Mouse (Mus musculus): ENCODE results near the gene Hacd2. TPM values are rescaled to one million over a fixed set of nuclear protein-coding genes. Genes with fewer than 3 reads are reported as not detected.

Gene Hacd2
- total RNA-seq, 2 experiments from 2014 or later, result 1.0 to 3.7 TPM

- no peak for DNase-seq
Observed at GRCm38 (mm10) chr16:35054432-35055193, 32.4 kb downstream of the Hacd2 start.

GRCm38 (mm10) chr16:35055194-35055506 is 32.9 kb downstream of the Hacd2 start:
- no peak for DNase-seq

- no peak for DNase-seq
Observed at GRCm38 (mm10) chr16:35055861-35056260, 33.6 kb downstream of the Hacd2 start.

GRCm38 (mm10) chr16:35056306-35056705 is 34.1 kb downstream of the Hacd2 start:
- DNase-seq, result no peak

GRCm38 (mm10) chr16:35056786-35057185 is 34.6 kb downstream of the Hacd2 start:
- no peak for DNase-seq

DNA sequence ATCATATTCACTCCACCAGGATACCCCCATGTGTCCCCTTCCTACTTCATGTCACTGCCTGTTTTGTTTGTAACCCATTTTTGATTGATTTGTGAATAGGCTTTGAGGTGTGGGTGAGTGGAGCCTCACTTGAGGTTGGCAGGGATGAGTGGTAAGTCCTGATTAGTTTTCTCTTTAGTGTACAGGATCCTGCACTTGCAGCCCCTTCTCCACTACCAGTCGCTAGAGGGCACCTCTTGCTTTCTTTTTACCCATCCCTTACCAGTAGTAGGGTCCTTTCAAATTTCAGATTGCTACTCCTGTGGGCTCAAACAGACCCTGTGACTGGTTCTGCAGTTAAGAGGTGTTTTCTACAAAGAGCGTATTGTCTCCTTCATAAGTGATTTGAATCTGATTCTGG is 38.8 kb downstream of the Hacd2 start:
- DNase-seq, result no peak

- DNase-seq, result no peak
Observed at GRCm38 (mm10) chr16:35065724-35066123, 43.5 kb downstream of the Hacd2 start.

DNA sequence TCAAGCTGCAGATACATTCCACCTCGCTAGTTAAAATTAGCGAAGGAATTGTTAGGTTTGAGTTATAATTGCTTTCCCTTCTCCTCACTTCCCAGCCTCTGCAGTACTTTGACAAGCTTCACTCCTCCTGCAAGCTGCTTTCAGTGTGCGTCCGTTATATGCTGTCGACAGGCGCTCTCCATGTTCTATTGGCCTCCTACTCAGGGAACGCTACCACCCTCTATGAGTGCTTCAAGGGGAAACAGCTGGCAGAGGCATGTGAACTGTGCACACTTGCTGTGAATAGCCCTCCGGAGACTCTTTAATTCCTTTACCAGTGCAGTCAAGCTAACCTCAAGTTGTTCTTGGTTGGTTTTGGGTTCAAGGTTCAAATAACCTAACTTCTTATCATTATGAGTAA is 44.9 kb downstream of the Hacd2 start:
- no peak for DNase-seq

- no peak for DNase-seq
Observed at GRCm38 (mm10) chr16:35067631-35068030, 45.4 kb downstream of the Hacd2 start.

DNA sequence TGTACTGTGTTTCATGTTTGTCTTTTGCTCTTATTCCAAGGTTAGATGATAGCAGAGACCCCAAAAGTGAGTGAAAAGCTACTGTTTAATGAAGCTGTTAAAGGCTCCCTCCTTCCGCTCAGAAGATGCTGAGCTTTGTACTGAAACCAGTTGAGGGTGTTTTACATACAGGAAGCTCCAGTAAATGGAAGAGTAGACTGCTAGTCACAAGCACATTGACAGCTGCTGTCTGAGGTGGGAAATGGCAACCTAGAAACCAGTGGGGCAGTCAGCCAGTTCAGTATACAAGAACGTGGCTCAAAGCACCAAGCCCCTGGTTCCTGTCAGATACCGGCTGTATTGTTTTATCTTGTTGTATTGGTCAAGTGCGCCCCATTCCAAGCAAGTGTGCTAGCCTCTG is 46.7 kb downstream of the Hacd2 start:
- no peak for DNase-seq

GRCm38 (mm10) chr16:35074436-35074835 is 52.2 kb downstream of the Hacd2 start:
- no peak for DNase-seq

DNA sequence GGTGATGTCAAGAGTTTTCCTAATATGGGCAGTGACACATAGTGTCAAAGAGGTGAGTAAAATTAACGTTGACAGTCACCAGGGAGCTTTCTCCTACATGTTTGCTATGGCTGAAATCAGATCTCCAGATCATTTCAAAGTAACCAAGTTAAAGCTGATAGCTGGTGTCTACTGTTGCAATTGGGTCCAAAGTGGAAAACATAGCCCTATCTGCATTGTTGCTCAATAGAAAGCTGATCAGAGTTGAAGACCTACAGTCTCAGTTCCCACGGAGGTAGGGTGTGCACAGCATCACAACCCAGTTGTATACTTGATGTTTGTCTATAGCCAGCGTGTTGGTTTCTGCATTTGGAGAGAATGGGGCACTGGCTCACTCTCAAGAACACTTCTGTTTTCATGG is 53.4 kb downstream of the Hacd2 start:
- DNase-seq, result no peak

DNA sequence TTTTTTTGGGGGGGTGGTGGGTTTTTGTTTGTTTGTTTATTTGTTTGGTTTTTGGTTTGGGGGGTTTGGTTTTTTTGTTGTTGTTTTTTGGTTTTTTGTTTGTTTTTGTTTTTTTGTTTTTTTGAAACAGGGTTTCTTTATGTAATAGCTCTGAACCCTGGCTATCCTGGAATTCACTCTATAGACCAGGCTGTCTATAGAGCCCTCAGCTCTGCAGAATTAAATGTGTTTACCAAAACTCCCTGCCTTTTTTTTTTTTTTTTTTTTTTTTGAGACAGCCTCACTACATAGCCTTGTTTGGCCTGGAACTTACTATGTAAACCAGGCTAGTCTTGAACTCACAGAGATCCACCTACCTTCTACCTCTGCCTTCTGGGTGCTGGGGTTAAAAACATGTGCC is 71.3 kb downstream of the Hacd2 start:
- no peak for DNase-seq

DNA sequence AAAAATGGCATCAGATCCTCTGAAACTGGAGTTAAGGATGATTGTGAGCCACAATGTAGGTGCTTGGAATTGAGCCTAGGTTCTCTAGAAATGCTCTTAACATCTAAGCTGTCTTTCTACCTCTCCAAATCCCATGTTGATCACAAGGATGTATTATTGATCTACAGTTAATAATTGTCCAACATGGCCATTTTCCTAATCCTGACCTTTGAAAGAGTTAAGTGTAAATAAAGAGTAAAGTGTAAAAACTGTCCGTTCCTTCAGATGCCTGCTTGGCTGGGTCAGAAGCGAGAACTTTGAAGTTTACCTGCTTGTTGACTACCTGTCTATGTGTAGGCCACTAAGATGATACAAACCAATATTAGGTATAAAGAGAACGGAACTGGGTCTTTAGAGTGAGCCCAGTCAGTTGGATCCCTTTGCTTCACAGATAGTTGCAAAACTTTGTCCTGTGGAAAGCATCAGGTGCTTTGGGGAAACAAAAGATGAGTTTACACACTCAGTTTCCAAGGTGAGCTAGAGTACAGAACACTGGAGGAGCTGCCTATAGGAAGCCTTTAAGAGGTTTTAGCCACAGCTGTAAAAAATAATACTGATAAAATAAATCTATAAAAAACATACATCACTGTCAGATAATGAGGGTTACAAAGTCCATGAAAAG is 75.8 kb downstream of the Hacd2 start:
- no peak for DNase-seq

- no peak for DNase-seq
Observed at GRCm38 (mm10) chr16:35101751-35102420, 79.7 kb downstream of the Hacd2 start.

GRCm38 (mm10) chr16:35102866-35103620 is 80.8 kb downstream of the Hacd2 start:
- no peak for DNase-seq

DNA sequence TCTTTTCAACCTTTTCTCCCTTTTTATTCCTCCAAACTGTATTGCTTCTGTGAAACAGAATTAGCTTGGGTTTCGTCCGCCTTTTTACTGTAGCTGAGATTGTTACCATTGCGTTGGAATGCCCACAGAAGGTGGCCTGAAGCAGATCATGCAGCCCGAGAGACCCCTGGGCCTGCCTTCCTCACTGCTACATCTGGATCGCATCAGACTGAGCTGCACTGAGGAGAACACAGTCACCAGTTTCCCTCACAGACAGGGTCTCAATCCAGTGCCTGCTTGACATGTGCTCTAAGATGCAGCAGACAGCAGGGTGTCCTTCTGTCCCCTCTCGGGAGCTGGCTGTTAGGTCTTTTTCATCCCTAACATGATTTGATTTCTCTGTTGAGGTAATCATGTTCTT is 85.8 kb downstream of the Hacd2 start:
- no peak for DNase-seq

GRCm38 (mm10) chr16:35109156-35109555 is 86.9 kb downstream of the Hacd2 start:
- DNase-seq, result no peak

- DNase-seq, result no peak
Observed at GRCm38 (mm10) chr16:35109656-35110291, 87.5 kb downstream of the Hacd2 start.

DNA sequence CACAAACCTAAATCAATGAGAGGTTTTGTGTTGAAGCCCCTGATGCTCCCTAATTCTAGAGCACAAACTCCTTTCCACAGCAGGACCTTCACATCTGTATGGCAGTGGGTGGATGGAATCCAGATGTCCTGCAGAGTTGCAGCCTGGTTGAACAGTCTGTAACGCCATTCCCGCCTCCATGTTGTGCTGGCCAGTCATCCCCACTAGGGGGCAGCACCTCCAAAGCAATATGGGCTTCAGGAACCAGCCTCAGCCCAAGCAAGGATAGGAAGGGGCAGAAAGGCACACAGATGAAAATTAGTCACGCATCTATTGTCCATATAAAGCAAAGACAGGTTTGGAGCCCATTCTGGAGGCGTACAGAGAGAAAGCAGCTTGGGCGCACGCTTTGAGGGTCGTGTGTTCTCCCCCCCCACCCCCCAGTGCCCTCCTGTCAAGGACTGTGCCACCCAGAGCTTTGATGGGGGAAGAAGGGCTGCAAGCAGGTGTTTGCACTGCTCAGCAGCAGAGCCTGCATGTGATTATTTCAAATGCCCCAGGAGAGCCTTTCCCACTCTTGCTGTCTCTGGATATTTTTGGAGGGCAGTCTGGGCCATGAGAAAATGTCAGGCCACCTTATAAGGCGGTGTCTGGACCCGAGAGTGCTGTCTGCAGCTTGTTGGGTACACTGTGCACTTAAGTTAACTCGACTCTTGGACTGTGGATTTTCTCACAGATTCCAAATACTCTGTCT is 88.3 kb downstream of the Hacd2 start:
- DNase-seq, result peak; percentile 71

- DNase-seq, result no peak
Observed at GRCm38 (mm10) chr16:35111143-35111620, 89.0 kb downstream of the Hacd2 start.

All from gastrocnemius, postnatal 25 days (tissue).